Mouse (Mus musculus) erythroblast, embryonic 14.5 days (primary cell): ENCODE data around the gene Fn1.

ENCODE experiments used
- GATA1 ChIP-seq: IDR thresholded peaks from 2 replicates; pipeline ENCODE4 v1.6.1; 2012; ENCODE audit warnings: low read length, inconsistent platforms, mixed read lengths
- TAL1 ChIP-seq: IDR thresholded peaks from 3 replicates; pipeline ENCODE4 v1.6.1; 2012; ENCODE audit warnings: low read length, inconsistent platforms, mixed read lengths

DNA sequence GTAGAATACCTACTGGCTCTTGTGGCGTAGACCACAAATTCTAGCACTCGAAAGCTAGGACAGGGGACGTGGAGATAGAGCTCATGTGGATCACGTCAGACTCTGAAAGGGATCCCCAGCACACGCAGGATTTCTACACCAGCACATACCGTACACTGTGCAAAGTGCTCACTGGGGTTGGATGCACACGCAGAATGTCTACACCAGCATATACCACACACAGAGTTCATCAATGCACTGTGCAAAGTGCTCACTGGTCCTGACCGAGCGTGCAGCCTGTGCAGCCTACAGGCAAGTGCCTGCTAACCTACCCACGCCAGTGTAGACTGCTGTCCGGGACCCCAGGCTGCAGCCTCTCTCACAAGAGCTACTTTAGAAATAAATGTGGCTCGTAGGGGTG, 72.6 kb downstream of the Fn1 start:
- TF ChIP-seq GATA1, result no peak
- TF ChIP-seq TAL1, result no peak
